Comparison of ENCODE assay signal across 13 mouse cellular contexts in the genomic region with DNA sequence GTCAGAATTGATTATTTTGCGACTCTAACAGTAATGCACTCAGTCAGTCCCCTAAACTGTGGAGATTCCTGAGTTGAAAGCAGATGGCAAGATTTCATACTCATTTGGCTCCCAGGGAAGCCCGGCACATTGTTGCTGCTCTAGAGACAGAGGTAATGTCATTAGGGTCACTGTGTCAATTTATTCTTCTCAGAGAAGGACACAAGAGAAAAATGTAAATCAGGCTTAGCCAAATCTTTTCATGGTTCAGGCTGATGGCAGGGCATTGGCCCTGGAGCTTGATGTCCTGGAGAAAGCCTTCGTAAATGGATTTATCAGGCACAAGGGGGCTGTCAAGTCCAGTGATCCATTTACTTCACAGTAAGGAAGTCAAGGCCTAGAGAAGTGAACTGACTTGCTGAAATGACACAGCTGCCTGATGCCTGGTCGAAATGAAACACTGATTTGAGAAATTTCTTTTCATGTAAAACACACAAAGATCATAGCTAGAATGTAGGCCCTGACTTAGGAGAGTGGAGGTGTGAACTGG.
DNase-seq lines count a peak whose midpoint lies in the region; ATAC-seq and TF ChIP-seq lines count a peak whose summit lies in the region.
"Had no signal": no experiment of that assay in that cellular context is flagged by ENCODE, and none has a peak within 500 bp of the region (broad histone marks: within the 10 kb centered on the region; RNA-seq: fewer than 3 reads in every experiment).

No protein-coding gene starts in this region.

- H3K4me1 ChIP-seq in lung, embryonic 16.5 days (replicated peaks; ENCODE audit: control insufficient read depth, insufficient read depth, low read length) = peaks cover 2% of the 10 kb centered on the region; the same call in 1 of the 2 replicates
- peaks cover 7% of the 10 kb centered on the region for H3K4me1 ChIP-seq in forebrain, postnatal 0 days (ENCODE audit: insufficient read depth)
- H3K4me1 ChIP-seq in midbrain, embryonic 13.5 days (replicated peaks) = peaks cover 34% of the 10 kb centered on the region
- H3K4me1 ChIP-seq: heart, embryonic 10.5 days had no signal

- no peaks in the 10 kb centered on the region for H3K36me3 ChIP-seq in lung, embryonic 16.5 days (ENCODE audit: control insufficient read depth, insufficient read depth, low read length)
- no peaks in the 10 kb centered on the region for H3K36me3 ChIP-seq in forebrain, postnatal 0 days (ENCODE audit: insufficient read depth)
- H3K36me3 ChIP-seq in midbrain, embryonic 13.5 days = no peaks in the 10 kb centered on the region
- H3K36me3 ChIP-seq: heart, embryonic 10.5 days; limb, embryonic 13.5 days had no signal

- WGBS in lung, embryonic 16.5 days = 18% methylated on average over 4 of the region's 4 CpGs
- 12% methylated on average over 4 of the region's 4 CpGs for WGBS in forebrain, postnatal 0 days
- WGBS in midbrain, embryonic 13.5 days = 3% methylated on average over 4 of the region's 4 CpGs

- no peaks in the 10 kb centered on the region for H3K9me3 ChIP-seq in lung, embryonic 16.5 days (ENCODE audit: control insufficient read depth, low read length)
- H3K9me3 ChIP-seq in forebrain, postnatal 0 days (ENCODE audit: low read length) = no peaks in the 10 kb centered on the region
- H3K9me3 ChIP-seq in midbrain, embryonic 13.5 days = peaks cover 9% of the 10 kb centered on the region; the same call in 1 of the 2 replicates
- H3K9me3 ChIP-seq: heart, embryonic 10.5 days; limb, embryonic 13.5 days had no signal

- no peak overlapping the region for H3K4me3 ChIP-seq in lung, embryonic 16.5 days (ENCODE audit: low read length)
- no peak overlapping the region for H3K4me3 ChIP-seq in forebrain, postnatal 0 days (ENCODE audit: low read depth, low read length)
- no peak overlapping the region for H3K4me3 ChIP-seq in midbrain, embryonic 13.5 days (replicated peaks)
- H3K4me3 ChIP-seq: heart, embryonic 10.5 days; limb, embryonic 13.5 days had no signal

- DNase-seq in lung, postnatal 25 days (ENCODE audit: low spot score) = no peak
- DNase-seq in forebrain, postnatal 0 days = peak; percentile 19
- DNase-seq in ovary, postnatal 14 days (ENCODE audit: low spot score) = no peak
- no peak for DNase-seq in urinary bladder, postnatal 25 days (ENCODE audit: low spot score)
- DNase-seq in urinary bladder, postnatal 36 days (ENCODE audit: low spot score in 2 of 2) = no peak
- DNase-seq in adrenal gland, postnatal 10 days = no peak

- TF ChIP-seq CTCF in forebrain, postnatal 0 days (IDR thresholded peaks at IDR 0.05; ENCODE audit: low read depth) = no peak

- no peak overlapping the region for H3K9ac ChIP-seq in lung, embryonic 16.5 days (ENCODE audit: low read length)
- H3K9ac ChIP-seq in forebrain, postnatal 0 days = no peak overlapping the region
- no peak overlapping the region for H3K9ac ChIP-seq in midbrain, embryonic 13.5 days (replicated peaks)
- H3K9ac ChIP-seq: limb, embryonic 13.5 days had no signal

- no peak overlapping the region for H3K4me2 ChIP-seq in lung, embryonic 16.5 days (ENCODE audit: low read depth, low read length)
- no peak overlapping the region for H3K4me2 ChIP-seq in forebrain, postnatal 0 days (ENCODE audit: low read depth)
- peak overlapping the region; percentile 23 for H3K4me2 ChIP-seq in midbrain, embryonic 13.5 days (replicated peaks)
- H3K4me2 ChIP-seq: limb, embryonic 13.5 days had no signal

- H3K27me3 ChIP-seq in lung, embryonic 16.5 days (ENCODE audit: control insufficient read depth, insufficient read depth, low read depth, low read length) = no peaks in the 10 kb centered on the region
- no peaks in the 10 kb centered on the region for H3K27me3 ChIP-seq in forebrain, postnatal 0 days (ENCODE audit: insufficient read depth, low read length)
- no peaks in the 10 kb centered on the region for H3K27me3 ChIP-seq in midbrain, embryonic 13.5 days
- H3K27me3 ChIP-seq: limb, embryonic 13.5 days; Patski had no signal

- H3K27ac ChIP-seq in lung, embryonic 16.5 days (ENCODE audit: low read length) = no peak overlapping the region
- H3K27ac ChIP-seq in forebrain, postnatal 0 days (ENCODE audit: low read depth, low read length) = peak overlapping the region; percentile 71
- H3K27ac ChIP-seq in midbrain, embryonic 13.5 days = peak overlapping the region; percentile 78
- H3K27ac ChIP-seq: heart, embryonic 10.5 days; limb, embryonic 13.5 days; macrophage had no signal

- ATAC-seq in lung, embryonic 16.5 days (ENCODE audit: low read depth) = peak; percentile 85
- peak; percentile 65 for ATAC-seq in forebrain, postnatal 0 days
- ATAC-seq in midbrain, embryonic 13.5 days = peak; percentile 89
- ATAC-seq: inflammation-experienced regulatory T-cells, adult 6 months; Patski had no signal
